Mouse (Mus musculus): ENCODE data around the gene Mgat2. TPM values are rescaled to one million over a fixed set of nuclear protein-coding genes. Genes with fewer than 3 reads are reported as not detected.

Mgat2 gene
- total and polyA plus RNA-seq, 3 experiments = 40.9 to 65.3 TPM; not detected in 1

DNA sequence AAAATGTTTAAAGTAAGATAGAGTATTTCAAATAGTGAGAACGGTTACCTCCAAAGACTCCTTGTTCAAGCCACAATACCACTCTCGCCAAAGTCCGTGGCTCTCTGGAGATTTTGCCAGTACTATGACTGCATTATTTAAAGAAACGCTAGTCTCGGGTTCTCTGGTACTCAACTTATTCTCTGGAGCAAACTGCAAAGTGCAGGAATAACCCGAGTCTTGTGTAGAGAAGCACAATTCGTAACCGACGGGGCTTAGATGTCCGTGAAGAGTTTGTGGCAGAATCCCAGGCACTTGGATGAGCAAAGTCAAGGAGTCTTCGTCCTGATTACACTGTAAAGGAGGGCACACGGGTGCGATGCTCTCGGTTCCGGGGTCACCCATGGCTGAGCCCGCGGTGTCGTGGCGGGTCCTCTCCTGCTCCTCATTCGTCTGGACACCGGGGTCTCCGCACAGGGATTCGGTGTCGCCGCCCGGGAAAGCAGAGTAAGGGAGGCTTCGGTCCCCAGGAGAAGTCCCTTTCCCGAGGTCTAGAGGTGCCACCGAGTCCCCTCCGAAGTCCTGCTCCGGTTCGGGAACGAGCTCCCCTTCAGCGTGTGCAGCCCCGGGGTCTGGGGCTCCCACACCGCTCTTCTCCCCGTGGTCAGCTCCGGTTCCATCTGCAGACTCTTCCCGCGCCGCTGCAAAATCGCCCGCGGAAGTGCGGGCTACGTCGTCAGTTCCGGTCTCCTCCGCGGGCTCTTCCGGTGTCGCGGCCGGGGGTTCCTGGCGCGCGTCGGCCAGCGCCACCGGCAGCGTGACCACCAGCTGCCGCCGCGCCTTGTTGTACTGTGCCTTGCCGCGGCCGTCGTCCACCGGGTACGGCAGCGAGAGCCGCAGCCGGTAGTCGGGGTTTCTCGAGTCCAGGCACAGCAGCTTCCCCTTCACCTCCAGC is 12.8 kb downstream of the Mgat2 start, which contains the start of gene Gm49383:
TSS of gene Gm49383 (minus strand) at position 661 of the 934 bp plus-strand sequence.
- Histone ChIP-seq H3K4me3 (ENCODE audit: control insufficient read depth in 1 of 2, insufficient read depth in 1 of 2, low read depth in 2 of 2, low read length in 2 of 2) (peak within 1 kb of the TSS; percentile 68 to 89), H3K36me3 (ENCODE audit: control insufficient read depth in 1 of 2, insufficient read depth in 2 of 2, low read length in 2 of 2) (peaks cover 12 to 28% of the 10 kb centered on the region in 2 experiments)
- TF ChIP-seq SMC3 (IDR thresholded peaks at IDR 0.05; ENCODE audit: low read depth, low read length) = no peak
- TF ChIP-seq EP300 (IDR thresholded peaks at IDR 0.05; ENCODE audit: low read depth in 1 of 2, low read length in 2 of 2) = 0 out of 4 replicates have a peak, but pooled peaks of 1 of the 2 experiments have one; percentile 7
- no peak for TF ChIP-seq USF1 (IDR thresholded peaks at IDR 0.05; ENCODE audit: low read depth, low read length)
- TF ChIP-seq BHLHE40 (IDR thresholded peaks at IDR 0.05; ENCODE audit: borderline replicate concordance, low read depth, low read length) = no peak
- peak; percentile 58 for TF ChIP-seq TCF12 (IDR thresholded peaks at IDR 0.05; ENCODE audit: low read depth, low read length)
- no peak for TF ChIP-seq JUND (IDR thresholded peaks at IDR 0.05; ENCODE audit: low read depth, low read length)
- TF ChIP-seq ZC3H11A (IDR thresholded peaks at IDR 0.05; ENCODE audit: low read depth, low read length) = no peak
- no peak for TF ChIP-seq MAFK (IDR thresholded peaks at IDR 0.05; ENCODE audit: borderline replicate concordance, low read depth, low read length)
- TF ChIP-seq MEF2A (IDR thresholded peaks at IDR 0.05; ENCODE audit: extremely low read depth, insufficient replicate concordance, low read depth, low read length, poor library complexity, severe bottlenecking) = no peak
- TF ChIP-seq POLR2AphosphoS5 (IDR thresholded peaks at IDR 0.05; ENCODE audit: borderline replicate concordance, low read depth, low read length) = no peak
- TF ChIP-seq MXI1 (IDR thresholded peaks at IDR 0.05; ENCODE audit: low read depth, low read length) = peak; percentile 67
- TF ChIP-seq RCOR1 (IDR thresholded peaks at IDR 0.05; ENCODE audit: low read depth, low read length) = no peak; the same call in 1 of the 2 replicates
- TF ChIP-seq RAD21 (IDR thresholded peaks at IDR 0.05; ENCODE audit: low read depth, low read length) = no peak
- peak; percentile 52; the same call in 1 of the 2 replicates for TF ChIP-seq ETS1 (IDR thresholded peaks at IDR 0.05; ENCODE audit: low read depth, low read length)
- TF ChIP-seq GATA1 (IDR thresholded peaks at IDR 0.05; ENCODE audit: low read depth, low read length) = no peak
- no peak for TF ChIP-seq UBTF (IDR thresholded peaks at IDR 0.05; ENCODE audit: borderline replicate concordance, insufficient read depth, low read depth, low read length)
- TF ChIP-seq TBP (IDR thresholded peaks at IDR 0.05; ENCODE audit: low read depth, low read length) = no peak
- TF ChIP-seq MAZ (IDR thresholded peaks at IDR 0.05; ENCODE audit: low read depth, low read length) = peak; percentile 63; the same call in 1 of the 2 replicates
- TF ChIP-seq HCFC1 (IDR thresholded peaks at IDR 0.05; ENCODE audit: low read depth, low read length) = peak; percentile 84
- no peak for TF ChIP-seq CHD2 (IDR thresholded peaks at IDR 0.05; ENCODE audit: low read length)
- no peak for TF ChIP-seq ZKSCAN1 (IDR thresholded peaks at IDR 0.05; ENCODE audit: low read depth, low read length)
- TF ChIP-seq POLR2AphosphoS2 (IDR thresholded peaks at IDR 0.05; ENCODE audit: low read length) = peak; percentile 77
- peak; percentile 93 to 94 for TF ChIP-seq POLR2A (IDR thresholded peaks at IDR 0.05; ENCODE audit: control insufficient read depth in 1 of 2, insufficient read depth in 1 of 2, low read depth in 1 of 2, low read length in 2 of 2, poor library complexity in 1 of 2)
- no peak for TF ChIP-seq GABPA (IDR thresholded peaks at IDR 0.05; ENCODE audit: low read depth, low read length)
- 0 out of 2 replicates have a peak, but pooled peaks have one; percentile 26 for TF ChIP-seq NRF1 (IDR thresholded peaks at IDR 0.05; ENCODE audit: insufficient read depth, low read depth, low read length, poor library complexity, severe bottlenecking)
- TF ChIP-seq MYB (IDR thresholded peaks at IDR 0.05; ENCODE audit: low read depth, low read length) = no peak
- TF ChIP-seq CTCF (IDR thresholded peaks at IDR 0.05 in 2 of 3, conservative IDR thresholded peaks at IDR 0.05 in 1 of 3; ENCODE audit: control insufficient read depth in 1 of 3, insufficient read depth in 1 of 3, low read depth in 2 of 3, low read length in 3 of 3, poor library complexity in 1 of 3, severe bottlenecking in 1 of 3) = no peak
- TF ChIP-seq CHD1 (IDR thresholded peaks at IDR 0.05; ENCODE audit: low read depth, low read length) = no peak; the same call in 1 of the 2 replicates
- TF ChIP-seq MAX (IDR thresholded peaks at IDR 0.05; ENCODE audit: low read length) = peak; percentile 67
- TF ChIP-seq SIN3A (IDR thresholded peaks at IDR 0.05; ENCODE audit: low read length) = peak; percentile 82
- TF ChIP-seq USF2 (IDR thresholded peaks at IDR 0.05; ENCODE audit: borderline replicate concordance in 1 of 2, insufficient read depth in 1 of 2, low read depth in 1 of 2, low read length in 2 of 2) = no peak
- peak; percentile 81; the same call in 1 of the 2 replicates for TF ChIP-seq E2F4 (IDR thresholded peaks at IDR 0.05; ENCODE audit: borderline replicate concordance, low read depth, low read length)
- no peak for TF ChIP-seq ZNF384 (IDR thresholded peaks at IDR 0.05; ENCODE audit: low read depth, low read length)
- peak; percentile 96 for TF ChIP-seq NELFE (IDR thresholded peaks at IDR 0.05; ENCODE audit: low read depth, low read length)
- no peak; the same call in 1 of the 2 replicates for TF ChIP-seq KAT2A (conservative IDR thresholded peaks at IDR 0.05; ENCODE audit: low read depth, low read length)

More for the DNA sequence above, 12.8 kb downstream of the Mgat2 start, which contains the start of gene Gm49383:
- H3K9ac ChIP-seq (ENCODE audit: control insufficient read depth, low read depth, low read length, poor library complexity, severe bottlenecking) = peak within 1 kb of the TSS; percentile 72
- no peaks in the 10 kb centered on the region for H3K27me3 ChIP-seq (ENCODE audit: control insufficient read depth in 1 of 2, insufficient read depth in 2 of 2, low read length in 2 of 2)
- DNase-seq (ENCODE audit: low read depth, low spot score) = peak; percentile 84
- H3K79me2 ChIP-seq (ENCODE audit: control insufficient read depth, insufficient read depth, low read length, poor library complexity) = peaks cover 45% of the 10 kb centered on the region
- H3K9me3 ChIP-seq (replicated peaks; ENCODE audit: insufficient read depth, low read length) = no peaks in the 10 kb centered on the region
- peak within 1 kb of the TSS; percentile 57 for H3K27ac ChIP-seq (ENCODE audit: control insufficient read depth, low read depth, low read length)
- H3K4me1 ChIP-seq (ENCODE audit: control insufficient read depth in 1 of 2, insufficient read depth in 2 of 2, low read length in 2 of 2) = peaks cover 2 to 18% of the 10 kb centered on the region in 2 experiments
